ENCODE assay signal across 27 mouse cellular contexts in the genomic region with DNA sequence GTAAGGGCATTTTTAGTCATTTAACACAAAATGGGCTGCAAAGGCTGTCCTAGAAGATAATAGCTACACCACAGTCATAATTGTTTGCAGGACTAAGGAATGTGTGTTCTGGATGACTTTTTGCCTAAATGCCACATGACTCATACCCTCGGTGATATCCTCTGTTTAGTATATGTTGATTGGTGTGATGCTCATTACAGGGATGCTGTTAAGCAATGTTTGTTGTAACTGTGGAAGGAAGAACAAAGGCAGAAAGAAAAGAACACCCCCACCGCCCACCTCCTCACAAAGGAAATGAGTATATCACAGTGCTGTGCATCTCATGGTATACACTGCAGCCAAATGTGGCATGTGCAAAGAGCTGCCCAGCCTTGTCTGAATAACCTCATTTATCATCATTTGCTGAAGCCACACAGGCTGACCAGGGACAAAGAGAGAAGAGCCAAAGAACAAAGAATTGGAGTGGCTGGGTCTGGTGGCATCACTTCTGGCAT.
DNase-seq lines count a peak whose midpoint lies in the region; ATAC-seq and TF ChIP-seq lines count a peak whose summit lies in the region.
"Had no signal": no experiment of that assay in that cellular context is flagged by ENCODE, and none has a peak within 500 bp of the region (broad histone marks: within the 10 kb centered on the region; RNA-seq: fewer than 3 reads in every experiment).

No protein-coding gene starts in this region.

- no peak for ATAC-seq in intestine, embryonic 14.5 days (replicated peaks; ENCODE audit: low FRiP score, low TSS enrichment, low read depth)
- ATAC-seq in intestine, postnatal 0 days, result no peak
- ATAC-seq: activated CD4-positive, CD25-positive, alpha-beta regulatory T cell, adult 4 months; forebrain, embryonic 14.5 days; forebrain, postnatal 0 days; hindbrain, embryonic 16.5 days; inflammation-experienced regulatory T-cells, adult 6 months had no signal

- in situ Hi-C loops in CH12.LX (cut with MboI; ENCODE audit: low pct_ligation_motif_present, low pct_unique_long_range_greater_than_20kb, low sequenced_read_pairs), result no loop called here

- H3K27ac ChIP-seq in intestine, embryonic 14.5 days (ENCODE audit: low read depth), result peak overlapping the region; percentile 22; the same call in 1 of the 2 replicates
- no peak overlapping the region for H3K27ac ChIP-seq in intestine, postnatal 0 days (ENCODE audit: low read depth, low read length)
- no peak overlapping the region for H3K27ac ChIP-seq in CH12.LX (ENCODE audit: insufficient read depth, low read depth)
- no peak overlapping the region for H3K27ac ChIP-seq in thymus, adult 2 months (ENCODE audit: control insufficient read depth, insufficient read depth, low read length)
- H3K27ac ChIP-seq: embryonic facial prominence, embryonic 12.5 days; embryonic facial prominence, embryonic 15.5 days; heart, embryonic 15.5 days; hindbrain, embryonic 13.5 days had no signal

- no peaks in the 10 kb centered on the region for H3K36me3 ChIP-seq in intestine, embryonic 14.5 days (ENCODE audit: control insufficient read depth, insufficient read depth, low read length)
- no peaks in the 10 kb centered on the region for H3K36me3 ChIP-seq in intestine, postnatal 0 days (ENCODE audit: control insufficient read depth, insufficient read depth)
- H3K36me3 ChIP-seq in CH12.LX (replicated peaks in 1 of 2; ENCODE audit: control insufficient read depth in 1 of 2, insufficient read depth in 1 of 2, low read length in 1 of 2) (no peaks in the 10 kb centered on the region), myocyte (ENCODE audit: control insufficient read depth, insufficient read depth) (no peaks in the 10 kb centered on the region)
- H3K36me3 ChIP-seq in thymus, adult 2 months (ENCODE audit: control insufficient read depth, insufficient read depth, low read length), result no peaks in the 10 kb centered on the region
- H3K36me3 ChIP-seq: embryonic facial prominence, embryonic 12.5 days; embryonic facial prominence, embryonic 15.5 days; heart, embryonic 12.5 days; heart, embryonic 15.5 days; hindbrain, embryonic 13.5 days had no signal

- H3K4me3 ChIP-seq in intestine, embryonic 14.5 days (ENCODE audit: low read depth, low read length), result no peak overlapping the region
- H3K4me3 ChIP-seq in intestine, postnatal 0 days (ENCODE audit: low read depth, low read length), result no peak overlapping the region
- no peak overlapping the region for H3K4me3 ChIP-seq in CH12.LX (replicated peaks in 1 of 3; ENCODE audit: low read depth in 2 of 3, low read length in 2 of 3, poor library complexity in 1 of 3)
- H3K4me3 ChIP-seq in myocyte, result no peak overlapping the region
- H3K4me3 ChIP-seq in thymus, adult 2 months (ENCODE audit: control insufficient read depth, insufficient read depth, low read length), result no peak overlapping the region
- H3K4me3 ChIP-seq: embryonic facial prominence, embryonic 12.5 days; embryonic facial prominence, embryonic 15.5 days; heart, embryonic 12.5 days; heart, embryonic 15.5 days; hindbrain, embryonic 13.5 days had no signal

- TF ChIP-seq RAD21 in CH12.LX (IDR thresholded peaks at IDR 0.05; ENCODE audit: low read depth, low read length), result no peak

- no peak overlapping the region for H3K4me2 ChIP-seq in intestine, embryonic 14.5 days (ENCODE audit: low read length)
- no peak overlapping the region for H3K4me2 ChIP-seq in intestine, postnatal 0 days (replicated peaks; ENCODE audit: low read depth)
- peak overlapping the region; percentile 34 for H3K4me2 ChIP-seq in CH12.LX (ENCODE audit: insufficient read depth, low read depth, poor library complexity, severe bottlenecking)
- H3K4me2 ChIP-seq in myocyte (ENCODE audit: low read depth), result peak overlapping the region; percentile 10
- H3K4me2 ChIP-seq: embryonic facial prominence, embryonic 12.5 days; embryonic facial prominence, embryonic 15.5 days; heart, embryonic 12.5 days; heart, embryonic 15.5 days; hindbrain, embryonic 13.5 days had no signal

- dilution Hi-C loops in CH12.LX (cut with MboI; ENCODE audit: extremely low pct_ligation_motif_present, extremely low pct_unique_long_range_greater_than_20kb, low sequenced_read_pairs), result no loop called here

- no peak overlapping the region for H3K9ac ChIP-seq in intestine, embryonic 14.5 days (ENCODE audit: low read length)
- no peak overlapping the region for H3K9ac ChIP-seq in intestine, postnatal 0 days (ENCODE audit: low read depth, low read length)
- no peak overlapping the region; the same call in 1 of the 2 replicates for H3K9ac ChIP-seq in CH12.LX (ENCODE audit: insufficient read depth, low read depth)
- H3K9ac ChIP-seq: embryonic facial prominence, embryonic 12.5 days; embryonic facial prominence, embryonic 15.5 days; forebrain, postnatal 0 days; heart, embryonic 12.5 days; heart, embryonic 15.5 days; hindbrain, embryonic 13.5 days had no signal

- DNase-seq in intestine, embryonic 14.5 days (ENCODE audit: low spot score), result no peak
- DNase-seq in CH12.LX (ENCODE audit: extremely low read depth), result no peak
- no peak for DNase-seq in thymus, adult 2 months
- no peak for DNase-seq in layer of hippocampus, postnatal 14 days (ENCODE audit: low spot score in 2 of 2)
- DNase-seq: adrenal gland, postnatal 10 days; adrenal gland, postnatal 36 days; cerebellum, adult 11 months; cerebellum, adult 2 months; cerebellum, adult 9-11 months; cerebellum, postnatal 25 days; forebrain, postnatal 0 days; gastrocnemius, postnatal 25 days; heart, adult 18-20 months; heart, postnatal 10 days; heart, postnatal 36 days; kidney, adult 11 months had no signal

- no peaks in the 10 kb centered on the region for H3K79me2 ChIP-seq in CH12.LX (replicated peaks; ENCODE audit: control insufficient read depth, extremely low read depth, insufficient read depth, poor library complexity, severe bottlenecking)
- H3K79me2 ChIP-seq in myocyte (ENCODE audit: control insufficient read depth, insufficient read depth), result no peaks in the 10 kb centered on the region

- TF ChIP-seq POLR2A in CH12.LX (IDR thresholded peaks at IDR 0.05; ENCODE audit: low read depth, low read length), result no peak
- TF ChIP-seq POLR2A in myocyte (IDR thresholded peaks at IDR 0.05; ENCODE audit: insufficient read length, low read depth), result no peak
- no peak for TF ChIP-seq POLR2A in thymus, adult 2 months (IDR thresholded peaks at IDR 0.05; ENCODE audit: control insufficient read depth, extremely low read depth, insufficient read depth, low read length, poor library complexity)

- no peaks in the 10 kb centered on the region for H3K9me3 ChIP-seq in intestine, embryonic 14.5 days (ENCODE audit: control insufficient read depth, low read length)
- no peaks in the 10 kb centered on the region for H3K9me3 ChIP-seq in intestine, postnatal 0 days (ENCODE audit: control insufficient read depth)
- H3K9me3 ChIP-seq in CH12.LX (replicated peaks; ENCODE audit: low read length), result no peaks in the 10 kb centered on the region
- H3K9me3 ChIP-seq: embryonic facial prominence, embryonic 12.5 days; embryonic facial prominence, embryonic 15.5 days; heart, embryonic 12.5 days; heart, embryonic 15.5 days; hindbrain, embryonic 13.5 days had no signal

- TF ChIP-seq EP300 in CH12.LX (IDR thresholded peaks at IDR 0.05; ENCODE audit: low read length), result no peak

- WGBS in intestine, embryonic 14.5 days, result 46% methylated on average over 2 of the region's 2 CpGs
- WGBS in intestine, postnatal 0 days, result 72% methylated on average over 2 of the region's 2 CpGs
- WGBS in thymus, adult 2 months, result 69% methylated on average over 2 of the region's 2 CpGs

- no peak overlapping the region for H3ac ChIP-seq in myocyte (ENCODE audit: control insufficient read depth, insufficient read length)

- H3K27me3 ChIP-seq in intestine, embryonic 14.5 days (replicated peaks; ENCODE audit: control insufficient read depth, insufficient read depth, low read length), result no peaks in the 10 kb centered on the region
- H3K27me3 ChIP-seq in intestine, postnatal 0 days (replicated peaks; ENCODE audit: control insufficient read depth, insufficient read depth, low read length), result no peaks in the 10 kb centered on the region
- H3K27me3 ChIP-seq in CH12.LX (replicated peaks), result no peaks in the 10 kb centered on the region
- no peaks in the 10 kb centered on the region for H3K27me3 ChIP-seq in myocyte (ENCODE audit: control insufficient read depth, insufficient read depth, insufficient read length)
- no peaks in the 10 kb centered on the region for H3K27me3 ChIP-seq in thymus, adult 2 months (ENCODE audit: control insufficient read depth, insufficient read depth, low read length)
- H3K27me3 ChIP-seq: embryonic facial prominence, embryonic 12.5 days; embryonic facial prominence, embryonic 15.5 days; heart, embryonic 12.5 days; heart, embryonic 15.5 days; hindbrain, embryonic 13.5 days had no signal

- peaks cover 6% of the 10 kb centered on the region; the same call in 1 of the 2 replicates for H3K4me1 ChIP-seq in intestine, embryonic 14.5 days (replicated peaks; ENCODE audit: control insufficient read depth, insufficient read depth, low read length)
- no peaks in the 10 kb centered on the region for H3K4me1 ChIP-seq in intestine, postnatal 0 days (replicated peaks; ENCODE audit: control insufficient read depth, insufficient read depth, low read length)
- H3K4me1 ChIP-seq in CH12.LX (ENCODE audit: control insufficient read depth in 1 of 2, insufficient read depth in 2 of 2), result peaks cover 0 to 25% of the 10 kb centered on the region in 2 experiments; a peak in 2 of 4 replicates
- no peaks in the 10 kb centered on the region for H3K4me1 ChIP-seq in thymus, adult 2 months (replicated peaks; ENCODE audit: control insufficient read depth, insufficient read depth, low read length)
- H3K4me1 ChIP-seq: embryonic facial prominence, embryonic 12.5 days; embryonic facial prominence, embryonic 15.5 days; heart, embryonic 12.5 days; heart, embryonic 15.5 days; hindbrain, embryonic 13.5 days had no signal

- TF ChIP-seq CTCF in intestine, postnatal 0 days (IDR thresholded peaks at IDR 0.05; ENCODE audit: low read depth), result no peak
- no peak for TF ChIP-seq CTCF in CH12.LX (conservative IDR thresholded peaks at IDR 0.05 in 1 of 2, IDR thresholded peaks at IDR 0.05 in 1 of 2; ENCODE audit: low read depth in 2 of 2, low read length in 2 of 2)
- no peak for TF ChIP-seq CTCF in thymus, adult 2 months (IDR thresholded peaks at IDR 0.05; ENCODE audit: borderline replicate concordance, control insufficient read depth, extremely low read depth, insufficient read depth, low read length, poor library complexity)

TF ChIP-seq in CH12.LX, 34 proteins besides CTCF, POLR2A, EP300 and RAD21:
- TF ChIP-seq NELFE (IDR thresholded peaks at IDR 0.05; ENCODE audit: low read depth, low read length), result no peak
- TF ChIP-seq MAFK (IDR thresholded peaks at IDR 0.05; ENCODE audit: insufficient replicate concordance, low read length), result no peak
- no peak for TF ChIP-seq USF2 (conservative IDR thresholded peaks at IDR 0.05; ENCODE audit: low read depth, low read length)
TF ChIP-seq in CH12.LX: peak in this region for 0.

TF ChIP-seq in myocyte, 11 proteins besides CTCF, POLR2A, EP300 and RAD21 (continues in another document):
- no peak for TF ChIP-seq MYOG (IDR thresholded peaks at IDR 0.05; ENCODE audit: control insufficient read depth in 1 of 3, insufficient read depth in 1 of 3, insufficient read length in 2 of 3, low read depth in 2 of 3)
- TF ChIP-seq MYOD1 (IDR thresholded peaks at IDR 0.05; ENCODE audit: control insufficient read depth in 1 of 3, insufficient read length in 2 of 3, low read depth in 2 of 3), result no peak
- no peak for TF ChIP-seq MAX (IDR thresholded peaks at IDR 0.05; ENCODE audit: low read depth)

Comparison
In these comparisons a context has a peak if more than half of its experiments do, and no peak if none do; other contexts are left out.
1. H3K4me2 ChIP-seq: peak in CH12.LX (single experiment) and myocyte (single experiment); none in intestine, embryonic 14.5 days (single experiment) and intestine, postnatal 0 days (single experiment).